In genomic region chr11:6158515-6158914, GRCm38 (mm10) we compare ENCODE assay signal across 19 mouse cellular contexts. TPM values are rescaled to one million over a fixed set of nuclear protein-coding genes. Genes with fewer than 3 reads are reported as not detected.
DNase-seq lines count a peak whose midpoint lies in the region; TF ChIP-seq lines count a peak whose summit lies in the region.
"Had no signal": no experiment of that assay in that cellular context is flagged by ENCODE, and none has a peak within 500 bp of the region (broad histone marks: within the 10 kb centered on the region; RNA-seq: fewer than 3 reads in every experiment).

No protein-coding gene starts in this region.

- peaks cover 2% of the 10 kb centered on the region for H3K9me3 ChIP-seq in CH12.LX (replicated peaks; ENCODE audit: low read length)
- H3K9me3 ChIP-seq: embryonic facial prominence, embryonic 10.5 days; embryonic facial prominence, embryonic 12.5 days; forebrain, embryonic 13.5 days; forebrain, embryonic 15.5 days; G1E had no signal

- H3K4me1 ChIP-seq in liver, adult 2 months (ENCODE audit: control insufficient read depth, insufficient read depth, low read length) = peaks cover 24% of the 10 kb centered on the region
- H3K4me1 ChIP-seq in CH12.LX (ENCODE audit: control insufficient read depth in 1 of 2, insufficient read depth in 2 of 2) = peaks cover 6 to 56% of the 10 kb centered on the region in 2 experiments

- WGBS in liver, adult 2 months = 85% methylated on average over 1 of the region's 1 CpGs

- in situ Hi-C loops in CH12.LX (cut with MboI; ENCODE audit: low pct_ligation_motif_present, low pct_unique_long_range_greater_than_20kb, low sequenced_read_pairs) = no loop called here

- peak; percentile 36 for DNase-seq in cerebellum, adult 9-10 months
- DNase-seq in cerebellum, adult 11 months = no peak
- DNase-seq in liver, adult 2 months (ENCODE audit: extremely low read depth, low read depth, low spot score) = peak; percentile 60
- no peak for DNase-seq in liver
- no peak for DNase-seq in CH12.LX (ENCODE audit: extremely low read depth)
- no peak for DNase-seq in lung, postnatal 4 days
- DNase-seq: adrenal gland, adult 8-10 months; adrenal gland, postnatal 14 days; adrenal gland, postnatal 36 days; cerebellum, adult 2 months; cerebellum, adult 9-11 months; forebrain, postnatal 0 days had no signal

- TF ChIP-seq POLR2A in liver, adult 2 months (IDR thresholded peaks at IDR 0.05; ENCODE audit: extremely low read depth, insufficient read depth, low read length) = no peak
- TF ChIP-seq POLR2A in CH12.LX (IDR thresholded peaks at IDR 0.05; ENCODE audit: low read depth, low read length) = no peak

- no peak for TF ChIP-seq RAD21 in CH12.LX (IDR thresholded peaks at IDR 0.05; ENCODE audit: low read depth, low read length)

- no peak for TF ChIP-seq EP300 in CH12.LX (IDR thresholded peaks at IDR 0.05; ENCODE audit: low read length)

- H3K9ac ChIP-seq in liver, adult 2 months (ENCODE audit: low read depth, low read length) = no peak overlapping the region
- H3K9ac ChIP-seq in CH12.LX (ENCODE audit: insufficient read depth, low read depth) = no peak overlapping the region
- H3K9ac ChIP-seq: embryonic facial prominence, embryonic 12.5 days; forebrain, embryonic 13.5 days; forebrain, embryonic 15.5 days; forebrain, postnatal 0 days had no signal

- H3K4me3 ChIP-seq in liver, adult 2 months (ENCODE audit: insufficient read depth, low read depth, low read length) = no peak overlapping the region
- H3K4me3 ChIP-seq in CH12.LX (replicated peaks in 1 of 3; ENCODE audit: low read depth in 2 of 3, low read length in 2 of 3, poor library complexity in 1 of 3) = no peak overlapping the region
- H3K4me3 ChIP-seq: embryonic facial prominence, embryonic 10.5 days; embryonic facial prominence, embryonic 12.5 days; forebrain, embryonic 13.5 days; forebrain, embryonic 15.5 days had no signal

- dilution Hi-C loops in CH12.LX (cut with MboI; ENCODE audit: extremely low pct_ligation_motif_present, extremely low pct_unique_long_range_greater_than_20kb, low sequenced_read_pairs) = no loop called here

- no peaks in the 10 kb centered on the region for H3K36me3 ChIP-seq in liver, adult 2 months (ENCODE audit: control insufficient read depth, insufficient read depth, low read length)
- peaks cover 0 to 33% of the 10 kb centered on the region in 2 experiments for H3K36me3 ChIP-seq in CH12.LX (replicated peaks in 1 of 2; ENCODE audit: control insufficient read depth in 1 of 2, insufficient read depth in 1 of 2, low read length in 1 of 2)
- H3K36me3 ChIP-seq: embryonic facial prominence, embryonic 12.5 days; forebrain, embryonic 15.5 days had no signal

- H3K79me2 ChIP-seq in liver, adult 2 months (ENCODE audit: control insufficient read depth, insufficient read depth, low read length) = peaks cover 19% of the 10 kb centered on the region
- peaks cover 21% of the 10 kb centered on the region for H3K79me2 ChIP-seq in CH12.LX (replicated peaks; ENCODE audit: control insufficient read depth, extremely low read depth, insufficient read depth, poor library complexity, severe bottlenecking)

- H3K27me3 ChIP-seq in liver, adult 2 months (ENCODE audit: control insufficient read depth, insufficient read depth, low read length) = no peaks in the 10 kb centered on the region
- H3K27me3 ChIP-seq in CH12.LX (replicated peaks) = no peaks in the 10 kb centered on the region
- H3K27me3 ChIP-seq: embryonic facial prominence, embryonic 12.5 days; forebrain, embryonic 13.5 days; forebrain, embryonic 15.5 days; Patski had no signal

- no peak for TF ChIP-seq CTCF in liver, adult 2 months (IDR thresholded peaks at IDR 0.05; ENCODE audit: low read depth, low read length)
- no peak for TF ChIP-seq CTCF in CH12.LX (conservative IDR thresholded peaks at IDR 0.05 in 1 of 2, IDR thresholded peaks at IDR 0.05 in 1 of 2; ENCODE audit: low read depth in 2 of 2, low read length in 2 of 2)

- peak overlapping the region; percentile 49 for H3K27ac ChIP-seq in liver, adult 2 months (replicated peaks; ENCODE audit: insufficient read depth, low read depth, low read length)
- H3K27ac ChIP-seq in CH12.LX (ENCODE audit: insufficient read depth, low read depth) = no peak overlapping the region
- H3K27ac ChIP-seq: embryonic facial prominence, embryonic 10.5 days; embryonic facial prominence, embryonic 12.5 days; forebrain, embryonic 13.5 days; forebrain, embryonic 15.5 days had no signal

- no peak overlapping the region for H3K4me2 ChIP-seq in CH12.LX (ENCODE audit: insufficient read depth, low read depth, poor library complexity, severe bottlenecking)
- H3K4me2 ChIP-seq: embryonic facial prominence, embryonic 12.5 days; forebrain, embryonic 13.5 days; forebrain, embryonic 15.5 days had no signal

TF ChIP-seq in CH12.LX, 34 proteins besides CTCF, POLR2A, EP300 and RAD21:
- TF ChIP-seq ELF1 (IDR thresholded peaks at IDR 0.05; ENCODE audit: low read depth, low read length) (no peak), ZNF384 (IDR thresholded peaks at IDR 0.05; ENCODE audit: low read depth, low read length) (peak; percentile 55), BHLHE40 (IDR thresholded peaks at IDR 0.05; ENCODE audit: low read depth, low read length) (no peak)
TF ChIP-seq in CH12.LX: peak in this region for 1.

RNA-seq across cellular contexts. Expression of gene A730071L15Rik, which starts 41.3 kb away (rescaled TPM):
- total RNA-seq in liver, adult 2 months (2014; rRNA removed) = 0.09 and 0.13 TPM in 2 replicates
- 0.05 TPM in 1 of 2 replicates, not detected in the other for polyA plus RNA-seq in liver, adult 2 months (2012; rRNA removed)
- 0.42 and 0.46 TPM in 2 replicates for total RNA-seq in CH12.LX (2012; rRNA removed)
- total RNA-seq in CH12.LX (2014; rRNA removed) = not detected in 2 replicates
- not detected in 2 replicates for polyA plus RNA-seq in CH12.LX (2012; ENCODE audit: insufficient read length, low read depth)
- total RNA-seq: adrenal gland, postnatal 14 days had no signal
- polyA plus RNA-seq: activated CD4-positive, CD25-positive, alpha-beta regulatory T cell, adult 4 months; G1E had no signal

RNA-seq across cellular contexts. Expression of gene Nudcd3, which starts 41.7 kb away (rescaled TPM):
- total RNA-seq in liver, adult 2 months (2014; rRNA removed) = 10.6 and 12.8 TPM in 2 replicates
- 14.6 and 16.7 TPM in 2 replicates for polyA plus RNA-seq in liver, adult 2 months (2012; rRNA removed)
- 35.6 and 41.2 TPM in 2 replicates for total RNA-seq in CH12.LX (2012; rRNA removed)
- 30.1 and 30.7 TPM in 2 replicates for total RNA-seq in CH12.LX (2014; rRNA removed)
- 78.0 and 82.2 TPM in 2 replicates for polyA plus RNA-seq in CH12.LX (2012; ENCODE audit: insufficient read length, low read depth)

Comparison
In these comparisons a context has a peak if more than half of its experiments do, and no peak if none do; other contexts are left out.
1. DNase-seq: peak in cerebellum, adult 9-10 months (single experiment) and liver, adult 2 months (single experiment); none in cerebellum, adult 11 months (single experiment), liver (single experiment), CH12.LX (single experiment) and lung, postnatal 4 days (0 of 2).